Mouse (Mus musculus) liver, adult 2 months (tissue): ENCODE data around the gene Vav2.

ENCODE experiments used
- CTCF ChIP-seq: fragments of 200-500 bp; IDR thresholded peaks from 2 replicates; pipeline ENCODE4 v1.5.1; 2011; ENCODE audit warnings: low read depth, low read length, control low read depth
- POLR2A ChIP-seq: fragments of 200-500 bp; IDR thresholded peaks from 2 replicates; pipeline ENCODE4 v1.6.1; 2011; ENCODE audit warnings: low read length, control low read depth; ENCODE audit not compliant: insufficient read depth; ENCODE audit errors: extremely low read depth

DNA sequence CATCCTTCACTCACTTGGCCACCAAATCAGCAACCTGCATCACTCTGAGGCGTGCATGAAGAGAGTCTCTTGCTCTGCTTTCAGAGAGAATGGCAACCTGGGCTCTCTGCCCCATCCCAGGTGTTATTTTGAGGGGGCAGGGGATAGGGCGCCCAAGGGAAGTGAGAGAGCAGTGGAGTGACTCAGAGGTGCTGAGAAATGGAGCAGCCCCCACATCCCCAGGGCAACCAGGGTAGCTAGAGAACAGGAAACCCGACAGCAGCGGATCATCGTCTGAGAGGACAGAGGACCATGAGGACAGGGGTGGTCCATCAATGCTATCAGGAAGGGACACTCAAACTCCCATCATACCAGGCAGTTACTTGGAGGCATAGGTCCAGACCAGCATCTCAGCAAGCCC, 19.9 kb downstream of the Vav2 start:
- TF ChIP-seq CTCF (no peak), POLR2A (no peak)
